Mouse (Mus musculus) layer of hippocampus, adult 9-11 months (tissue): ENCODE data around the gene Tra2b.
"Not testable (repeated sequence)": the region's sequence is repeated elsewhere in the genome, so short reads cannot be mapped to it uniquely, and the experiment has no call there.

Source experiments
- DNase-seq: peaks from one replicate; pipeline ENCODE4 v3.0.0; 2022

Gene Tra2b

GRCm38 (mm10) chr16:22265849-22266376, at the start of gene Tra2b:
Gene Tra2b, minus strand, starts transcription at chr16:22266005.
- peak; percentile 97 for DNase-seq

GRCm38 (mm10) chr16:22310649-22311048, 44.8 kb upstream of the Tra2b start:
- peak; percentile 22 for DNase-seq

GRCm38 (mm10) chr16:22302606-22303005, 36.8 kb upstream of the Tra2b start:
- DNase-seq, result peak; percentile 44

GRCm38 (mm10) chr16:22301378-22301777, 35.6 kb upstream of the Tra2b start:
- no peak for DNase-seq

GRCm38 (mm10) chr16:22296901-22297300, 31.1 kb upstream of the Tra2b start:
- DNase-seq, result no peak

GRCm38 (mm10) chr16:22294812-22295211, 29.0 kb upstream of the Tra2b start:
- not testable (repeated sequence) for DNase-seq

- no peak for DNase-seq
These were observed 27.8 kb upstream of the Tra2b start for GRCm38 (mm10) chr16:22293600-22293999.

- DNase-seq, result no peak
These were observed 26.6 kb upstream of the Tra2b start for GRCm38 (mm10) chr16:22292394-22292793.

- DNase-seq, result no peak
These were observed 23.8 kb upstream of the Tra2b start for GRCm38 (mm10) chr16:22289643-22290042.

- no peak for DNase-seq
These were observed 21.2 kb upstream of the Tra2b start for GRCm38 (mm10) chr16:22286996-22287395.

- DNase-seq, result no peak
These were observed 10.7 kb upstream of the Tra2b start for GRCm38 (mm10) chr16:22276536-22276935.

- DNase-seq, result no peak
These were observed 9.3 kb upstream of the Tra2b start for GRCm38 (mm10) chr16:22275142-22275541.

GRCm38 (mm10) chr16:22270491-22270890, 4.7 kb upstream of the Tra2b start:
- DNase-seq, result no peak

GRCm38 (mm10) chr16:22266384-22266783, 579 bp upstream of the Tra2b start:
- peak; percentile 5 for DNase-seq

- peak; percentile 79 for DNase-seq
These were observed 600 bp downstream of the Tra2b start for GRCm38 (mm10) chr16:22264962-22265848.

GRCm38 (mm10) chr16:22264232-22264961, 1.4 kb downstream of the Tra2b start:
- peak; percentile 18 for DNase-seq

GRCm38 (mm10) chr16:22263124-22263523, 2.7 kb downstream of the Tra2b start:
- no peak for DNase-seq

GRCm38 (mm10) chr16:22261563-22261962, 4.2 kb downstream of the Tra2b start:
- DNase-seq, result no peak

- no peak for DNase-seq
These were observed 5.2 kb downstream of the Tra2b start for GRCm38 (mm10) chr16:22260423-22261143.

- DNase-seq, result not testable (repeated sequence)
These were observed 13.6 kb downstream of the Tra2b start for GRCm38 (mm10) chr16:22252255-22252654.

GRCm38 (mm10) chr16:22250307-22250706, 15.5 kb downstream of the Tra2b start:
- no peak for DNase-seq

GRCm38 (mm10) chr16:22249754-22250153, 16.1 kb downstream of the Tra2b start:
- DNase-seq, result no peak
